Mouse (Mus musculus) layer of hippocampus, adult 9-10 months (tissue): ENCODE measurements around the gene C1qc.

Experiments
- DNase-seq: peaks from one replicate; pipeline ENCODE4 v3.0.0; 2022; ENCODE audit warnings: low spot score

Gene C1qc

DNA sequence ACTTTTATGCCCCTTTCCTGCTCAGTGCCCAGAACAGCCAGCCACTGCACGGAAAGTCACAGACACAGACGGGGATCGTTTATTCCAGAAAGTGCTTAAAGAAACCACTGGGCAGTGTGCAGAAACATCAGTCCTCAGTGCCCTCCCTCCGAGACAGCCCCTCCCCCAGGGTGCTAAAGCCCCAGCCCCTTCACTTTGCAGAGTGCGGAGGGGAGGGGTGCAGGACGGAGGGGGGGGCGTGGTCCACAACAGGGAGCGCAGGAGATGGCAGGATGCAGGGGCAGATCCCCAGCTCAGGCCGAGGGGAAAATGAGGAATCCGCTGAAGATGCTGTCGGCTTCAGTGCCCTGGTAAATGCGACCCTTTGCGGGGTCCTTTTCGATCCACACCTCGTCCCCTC, 3.0 kb upstream of the C1qc start:
- DNase-seq: no peak

GRCm38 (mm10) chr4:136894821-136895220, 2.0 kb upstream of the C1qc start:
- DNase-seq: no peak

GRCm38 (mm10) chr4:136893691-136894543, 1.1 kb upstream of the C1qc start:
- DNase-seq: no peak

GRCm38 (mm10) chr4:136892371-136892770, 494 bp downstream of the C1qc start:
- DNase-seq: no peak

GRCm38 (mm10) chr4:136891115-136891514, 1.8 kb downstream of the C1qc start:
- DNase-seq: no peak

GRCm38 (mm10) chr4:136889981-136890380, 2.9 kb downstream of the C1qc start:
- no peak for DNase-seq

DNA sequence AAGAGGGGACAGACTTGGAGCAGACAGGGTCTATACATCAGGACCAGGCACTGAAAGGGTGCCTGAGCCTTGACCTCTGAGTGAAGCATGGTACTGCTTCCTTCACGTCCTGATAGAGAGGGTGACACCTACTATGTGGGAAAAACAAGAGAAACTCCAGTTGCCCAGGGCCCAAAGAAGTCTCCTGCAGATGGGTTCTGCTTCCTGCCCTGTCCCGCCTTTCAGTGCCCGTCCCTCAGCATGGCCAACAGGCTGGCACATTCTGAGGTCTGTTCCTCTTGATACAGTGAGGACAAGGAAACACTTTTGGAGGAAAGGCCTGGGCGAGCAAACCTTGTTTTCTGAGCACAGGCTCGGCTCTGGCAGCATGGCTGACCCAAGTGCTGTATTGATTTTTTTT, 5.2 kb downstream of the C1qc start:
- DNase-seq: no peak

DNA sequence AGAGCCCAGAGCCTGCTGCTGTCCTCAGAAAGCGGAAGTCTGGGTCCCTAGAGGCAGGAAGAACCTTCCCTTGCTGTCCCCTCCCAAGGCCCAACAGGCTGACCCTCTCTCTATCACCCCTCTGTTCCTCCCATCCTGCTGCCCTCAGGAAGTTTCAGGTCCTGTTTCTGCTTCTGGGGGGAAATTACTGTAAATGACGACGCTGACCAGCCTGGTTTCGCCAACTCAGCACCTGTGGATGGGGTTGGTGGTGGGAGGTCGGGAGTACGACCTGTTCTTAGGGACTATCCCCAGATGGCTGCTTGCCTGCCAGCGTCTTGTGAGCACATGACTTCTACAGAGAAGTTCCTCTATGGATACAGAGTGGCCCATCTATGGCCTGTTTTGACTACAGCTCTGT, 6.8 kb downstream of the C1qc start, which contains the start of gene C1qb:
Gene C1qb (minus strand): TSS at position 87 of the 400 bp plus-strand sequence.
- DNase-seq: no peak

GRCm38 (mm10) chr4:136878601-136879000, 14.3 kb downstream of the C1qc start:
- no peak for DNase-seq

GRCm38 (mm10) chr4:136878171-136878570, 14.7 kb downstream of the C1qc start:
- no peak for DNase-seq

DNA sequence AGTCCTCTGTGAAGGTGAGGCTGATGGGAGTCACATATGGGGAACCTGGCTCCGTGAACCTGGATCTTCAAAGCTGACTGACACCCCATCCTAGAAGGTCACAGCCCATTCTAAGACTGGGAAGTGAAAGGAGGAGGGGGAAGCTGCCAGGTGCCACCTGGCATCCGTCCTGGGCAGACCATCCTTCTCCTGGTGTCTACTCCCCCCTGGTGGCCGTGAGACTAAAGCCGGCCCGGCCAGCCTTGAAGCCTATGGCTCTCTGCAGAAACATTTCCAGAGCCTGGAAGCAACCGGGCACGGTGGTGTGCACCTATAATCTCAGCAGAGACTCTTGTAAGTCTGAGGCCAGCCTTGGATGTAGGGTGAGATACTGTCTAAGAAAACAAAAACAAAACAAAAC, 15.9 kb downstream of the C1qc start:
- no peak for DNase-seq

DNA sequence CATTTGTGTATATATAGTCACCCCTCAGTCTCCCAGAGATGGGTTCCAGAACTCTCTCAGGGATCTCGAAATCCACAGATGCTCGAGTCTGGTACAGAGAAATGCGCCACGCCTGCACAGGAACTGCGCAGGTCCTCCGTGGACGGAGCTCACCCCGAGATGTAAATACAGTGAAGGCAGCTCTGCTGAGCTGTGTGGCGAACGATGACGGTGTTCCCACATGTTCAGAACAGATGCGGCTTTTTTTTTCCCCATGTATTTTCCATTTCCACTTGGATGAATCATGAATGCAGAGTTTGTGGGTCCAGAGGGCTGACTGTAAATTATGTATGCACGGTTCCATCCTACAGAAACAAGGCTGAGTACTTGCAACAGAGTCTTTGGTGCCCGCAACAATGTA, 17.9 kb downstream of the C1qc start:
- no peak for DNase-seq

GRCm38 (mm10) chr4:136868371-136868770, 24.5 kb downstream of the C1qc start:
- no peak for DNase-seq

DNA sequence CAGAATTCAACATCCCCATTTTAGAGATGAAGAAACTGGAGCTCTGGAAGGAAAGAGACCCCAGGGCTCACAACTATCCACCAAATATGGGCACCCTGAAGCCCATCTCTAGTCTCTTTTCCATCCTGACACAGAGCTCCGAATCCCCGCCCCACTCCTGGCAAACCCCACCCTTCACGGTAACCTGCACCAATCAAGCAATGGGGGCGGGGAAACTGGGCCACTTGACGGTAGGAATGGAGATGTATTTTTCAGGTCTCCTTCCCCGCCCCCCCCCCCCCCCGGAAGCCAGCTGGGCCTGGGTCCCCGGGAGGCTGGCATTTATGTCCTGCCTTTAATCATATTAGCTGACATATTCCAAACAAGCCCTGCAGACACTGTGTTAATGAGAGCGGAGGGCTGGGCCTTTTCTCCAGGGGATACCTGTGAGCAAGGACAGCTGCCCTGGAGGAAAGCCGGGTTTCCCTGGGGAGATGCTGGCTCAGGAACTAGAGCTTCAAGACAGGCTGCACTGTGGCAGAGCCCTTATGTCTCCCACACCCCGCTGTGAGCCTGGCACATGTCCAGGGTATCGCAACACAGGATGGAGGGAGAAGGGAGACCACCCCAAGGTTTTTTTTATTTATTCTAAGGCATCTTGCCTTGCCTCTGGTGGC, 25.0 kb downstream of the C1qc start:
- no peak for DNase-seq

GRCm38 (mm10) chr4:136865531-136865930, 27.3 kb downstream of the C1qc start:
- no peak for DNase-seq

- no peak for DNase-seq
Observed at GRCm38 (mm10) chr4:136864751-136865470, 28.0 kb downstream of the C1qc start.

DNA sequence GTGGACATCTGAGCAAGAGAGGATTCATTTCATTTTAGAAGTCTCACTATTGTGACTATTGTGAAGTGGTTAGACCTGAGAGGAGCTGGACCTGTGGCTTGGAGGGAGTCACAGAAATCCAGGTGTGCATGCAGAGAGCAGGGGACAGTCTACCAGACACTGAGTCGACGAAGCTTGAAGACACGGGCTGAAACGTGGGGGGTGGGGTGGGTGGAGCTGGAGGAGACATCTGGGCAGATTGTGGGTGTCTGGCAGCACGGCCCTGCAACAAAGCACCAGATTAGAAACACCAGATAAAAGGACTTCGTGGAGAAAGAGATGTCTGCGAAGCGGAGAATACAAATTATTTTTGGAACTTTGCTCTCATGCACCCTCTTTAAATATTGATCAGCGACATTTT, 29.3 kb downstream of the C1qc start:
- no peak for DNase-seq

GRCm38 (mm10) chr4:136862411-136862810, 30.5 kb downstream of the C1qc start:
- DNase-seq: no peak

DNA sequence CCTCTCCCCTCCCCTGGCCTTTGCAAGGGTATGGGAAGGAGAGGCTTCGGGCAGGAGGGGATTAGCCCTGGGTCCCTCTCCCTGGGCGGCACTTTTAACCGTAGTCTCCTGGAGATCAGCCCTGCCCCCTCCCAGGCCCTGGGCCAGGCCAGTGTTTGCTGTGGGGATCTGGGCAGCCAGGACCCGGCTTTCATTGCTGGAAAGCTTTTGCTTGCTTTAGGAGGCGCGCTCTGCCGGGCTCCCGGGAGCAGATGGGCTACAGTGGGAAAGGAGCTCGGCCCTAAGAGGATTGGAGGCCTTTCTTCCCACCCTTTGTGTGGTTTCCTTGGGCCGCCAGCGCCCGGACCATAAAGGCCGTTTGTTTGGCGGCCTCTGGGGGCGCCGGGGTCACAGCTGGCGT, 31.1 kb downstream of the C1qc start:
- no peak for DNase-seq

DNA sequence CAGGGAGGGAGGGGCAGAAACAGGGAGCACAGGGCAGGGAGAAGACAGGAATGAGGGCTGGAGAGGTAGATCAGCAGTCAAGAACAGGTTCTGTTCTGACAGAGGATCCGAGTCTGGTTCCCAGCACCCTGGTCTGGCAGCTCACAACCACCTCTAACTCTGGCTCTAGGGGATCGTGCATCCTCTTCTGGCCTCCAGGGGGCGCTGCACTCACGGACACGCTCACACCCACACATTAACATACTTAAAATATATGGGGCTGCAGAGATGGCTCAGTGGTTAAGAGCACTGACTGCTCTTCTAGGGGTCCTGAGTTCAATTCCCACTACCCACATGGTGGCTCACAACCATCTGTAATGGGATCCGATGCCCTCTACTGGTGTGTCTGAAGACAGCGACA, 32.8 kb downstream of the C1qc start:
- DNase-seq: no peak

DNA sequence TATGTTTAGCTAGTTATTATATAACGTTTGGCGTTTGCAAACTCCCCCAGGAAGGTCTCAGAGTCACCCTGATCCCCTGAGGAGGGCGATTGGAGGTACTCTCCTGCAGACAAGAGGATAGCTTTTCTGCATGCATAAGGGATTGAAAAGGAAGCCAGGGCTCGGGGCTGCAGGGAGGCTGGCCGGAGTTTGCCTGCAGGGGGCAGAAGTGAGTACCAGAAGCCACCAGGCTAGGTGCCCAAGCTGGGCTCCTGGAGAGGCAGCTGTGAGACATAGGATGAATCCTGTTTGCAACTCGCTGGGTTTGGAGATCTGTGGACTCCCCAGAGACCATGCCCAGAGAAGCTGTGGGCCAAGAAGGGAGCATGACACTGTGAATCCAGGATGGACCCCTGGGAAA, 37.8 kb downstream of the C1qc start:
- no peak for DNase-seq

DNA sequence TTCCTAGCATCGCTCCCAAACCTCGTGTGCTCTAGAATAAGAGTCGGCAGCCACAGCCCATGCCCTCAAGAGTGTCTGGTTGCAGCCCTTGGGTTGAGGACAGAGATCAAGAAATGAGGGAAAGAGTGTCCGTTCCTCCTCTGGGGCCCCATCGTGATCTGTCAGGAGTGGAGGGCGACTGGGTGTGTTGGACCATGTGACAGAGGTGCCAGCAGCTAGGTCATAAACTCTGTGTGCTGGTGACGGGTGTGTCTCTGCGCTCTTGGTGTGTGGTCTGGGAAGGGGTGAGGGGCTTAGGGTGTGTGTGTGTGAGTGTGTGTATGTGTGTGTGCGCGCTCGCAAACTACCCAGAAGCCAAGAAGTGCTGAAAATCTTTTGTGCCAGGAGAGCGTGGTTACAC, 39.9 kb downstream of the C1qc start:
- DNase-seq: no peak

DNA sequence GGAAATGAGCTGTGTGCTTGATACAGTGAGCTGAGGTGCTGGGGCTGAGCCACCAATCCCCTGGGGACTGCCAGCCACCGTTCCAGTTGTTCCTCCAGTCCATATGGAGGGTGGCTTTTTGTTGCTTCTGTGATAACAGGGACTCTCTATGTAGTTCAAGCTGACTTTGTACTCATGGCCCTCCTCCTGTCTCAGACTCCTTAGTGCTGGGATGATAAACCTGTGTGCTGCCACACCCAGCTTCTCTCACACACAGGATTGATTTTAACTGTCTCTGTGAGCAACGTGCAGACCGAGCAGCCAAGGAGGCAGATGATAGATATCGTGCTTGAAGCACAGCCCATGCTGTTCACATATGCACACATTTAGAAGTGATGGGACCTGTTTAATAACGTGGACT, 40.7 kb downstream of the C1qc start:
- no peak for DNase-seq
